Mouse (Mus musculus) forebrain, embryonic 14.5 days (tissue): ENCODE measurements around the gene Tunar. TPM values are rescaled to one million over a fixed set of nuclear protein-coding genes. Genes with fewer than 3 reads are reported as not detected.

Source experiments
- ATAC-seq: fragments of 200-750 bp; cut with Nextera tagmentation; 2 replicates; pipeline ENCODE4 v1.8.0; 2017; ENCODE audit warnings: mild to moderate bottlenecking, moderate library complexity
- DNase-seq: peaks from one replicate; pipeline ENCODE4 v3.0.0-alpha.2; 2015; ENCODE audit warnings: low spot score
- H3K27ac ChIP-seq: fragments of 300-500 bp; sonication (generic); 2 replicates; pipeline ENCODE4 v1.5.1; 2014; ENCODE audit warnings: low read depth, mild to moderate bottlenecking, control low read depth, low read length, moderate library complexity
- H3K27me3 ChIP-seq: fragments of 300-500 bp; sonication (generic); replicated peaks from 2 replicates; pipeline ENCODE4 v1.6.1; 2014; ENCODE audit warnings: low read length, control low read depth, mixed read lengths; ENCODE audit not compliant: control insufficient read depth, insufficient read depth
- H3K36me3 ChIP-seq: fragments of 300-500 bp; sonication (generic); 2 replicates; pipeline ENCODE4 v1.6.1; 2014; ENCODE audit warnings: low read length, control low read depth; ENCODE audit not compliant: control insufficient read depth, insufficient read depth
- H3K4me1 ChIP-seq: fragments of 300-500 bp; sonication (generic); 2 replicates; pipeline ENCODE4 v1.6.1; 2014; ENCODE audit warnings: antibody characterized with exemption, low read length, control low read depth; ENCODE audit not compliant: control insufficient read depth, insufficient read depth
- H3K4me2 ChIP-seq: fragments of 300-500 bp; sonication (generic); 2 replicates; pipeline ENCODE4 v1.6.1; 2014; ENCODE audit warnings: mild to moderate bottlenecking, control low read depth, low read length
- H3K4me3 ChIP-seq: fragments of 300-500 bp; sonication (generic); 2 replicates; pipeline ENCODE4 v1.5.1; 2014; ENCODE audit warnings: low read depth, low read length, control low read depth
- H3K9ac ChIP-seq: fragments of 300-500 bp; sonication (generic); 2 replicates; pipeline ENCODE4 v1.6.1; 2014; ENCODE audit warnings: mild to moderate bottlenecking, low read length, control low read depth, moderate library complexity
- H3K9me3 ChIP-seq: fragments of 300-500 bp; sonication (generic); replicated peaks from 2 replicates; pipeline ENCODE4 v1.6.1; 2016; ENCODE audit warnings: low read length, control low read depth, mixed read lengths; ENCODE audit not compliant: control insufficient read depth
- WGBS: fragments of 180-500 bp; shearing (Covaris S2); extraction: QIAGEN DNeasy Blood & Tissue Kit; methylation state at CpG from one replicate; pipeline ENCODE4 v1.1.7; 2014; 5-methylcytosine and 5-hydroxymethylcytosine counted together
- polyA plus RNA-seq: library from polyadenylated mRNA; unstranded; fragments of >200 nt; fragmentation: Nextera tagmentation; extraction: Ambion mirVana; gene quantifications from 2 replicates; pipeline ENCODE4 v1.2.1, GENCODE M21; 2014

Tunar gene
- polyA plus RNA-seq, 1 experiment from 2014 or later = 4.4 TPM

DNA sequence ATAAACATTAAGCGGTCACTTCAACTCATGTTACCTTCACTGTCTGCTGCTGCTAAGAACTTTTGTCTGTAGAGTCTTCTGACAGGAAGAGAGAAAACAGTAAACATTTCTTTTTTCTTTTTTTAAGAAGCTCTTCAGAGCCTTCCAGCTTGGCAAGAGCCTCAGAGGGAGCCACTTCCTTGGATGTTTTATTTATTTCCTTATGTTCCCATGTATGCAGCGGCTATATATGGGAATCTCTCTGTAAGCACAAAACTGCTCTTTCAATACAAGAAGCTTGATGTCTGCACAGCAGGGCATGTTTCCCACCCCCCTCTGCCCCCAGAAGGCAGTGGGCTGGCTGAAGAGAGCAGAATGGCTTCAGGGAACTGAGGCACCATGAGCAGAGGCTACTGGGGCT, 30.0 kb downstream of the Tunar start:
- Histone ChIP-seq H3K4me3 (no peak overlapping the region), H3K4me1 (no peaks in the 10 kb centered on the region), H3K9ac (no peak overlapping the region), H3K4me2 (no peak overlapping the region), H3K36me3 (no peaks in the 10 kb centered on the region), H3K27ac (no peak overlapping the region), H3K9me3 (no peaks in the 10 kb centered on the region), H3K27me3 (no peaks in the 10 kb centered on the region)
- 91% methylated on average over 2 of the region's 2 CpGs for WGBS
- DNase-seq (no peak), ATAC-seq (no peak)

DNA sequence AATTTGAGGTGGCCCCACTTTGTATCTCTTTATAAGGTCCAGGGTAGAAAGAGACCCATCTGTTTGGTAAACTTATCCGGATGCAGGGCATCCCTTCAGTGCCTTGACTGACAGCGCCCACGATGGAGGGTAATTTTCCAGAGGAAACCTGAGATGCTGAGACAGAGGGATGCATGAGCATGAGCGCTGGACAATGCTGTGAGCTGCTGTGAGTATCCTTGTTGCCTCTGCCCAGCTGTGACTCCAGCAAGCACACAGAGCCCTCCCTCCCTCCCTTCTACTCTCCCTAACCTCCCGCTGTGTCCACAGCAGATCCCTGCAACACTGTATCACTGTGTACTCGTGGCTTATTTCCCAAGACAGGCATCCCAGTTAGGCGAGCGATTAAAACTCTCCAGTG, 40.9 kb downstream of the Tunar start:
- Histone ChIP-seq H3K4me2 (no peak overlapping the region), H3K36me3 (no peaks in the 10 kb centered on the region), H3K27ac (no peak overlapping the region), H3K4me1 (no peaks in the 10 kb centered on the region), H3K27me3 (no peaks in the 10 kb centered on the region), H3K9me3 (no peaks in the 10 kb centered on the region), H3K4me3 (no peak overlapping the region), H3K9ac (no peak overlapping the region)
- 80% methylated on average over 8 of the region's 8 CpGs for WGBS
- ATAC-seq = no peak
- no peak for DNase-seq

GRCm38 (mm10) chr12:105376976-105377375, 43.3 kb downstream of the Tunar start:
- Histone ChIP-seq H3K27ac (no peak overlapping the region), H3K4me1 (no peaks in the 10 kb centered on the region), H3K36me3 (no peaks in the 10 kb centered on the region), H3K4me3 (no peak overlapping the region), H3K27me3 (no peaks in the 10 kb centered on the region), H3K9me3 (no peaks in the 10 kb centered on the region), H3K4me2 (no peak overlapping the region), H3K9ac (no peak overlapping the region)
- DNase-seq = no peak
- 76% methylated on average over 12 of the region's 12 CpGs for WGBS
- ATAC-seq = no peak

DNA sequence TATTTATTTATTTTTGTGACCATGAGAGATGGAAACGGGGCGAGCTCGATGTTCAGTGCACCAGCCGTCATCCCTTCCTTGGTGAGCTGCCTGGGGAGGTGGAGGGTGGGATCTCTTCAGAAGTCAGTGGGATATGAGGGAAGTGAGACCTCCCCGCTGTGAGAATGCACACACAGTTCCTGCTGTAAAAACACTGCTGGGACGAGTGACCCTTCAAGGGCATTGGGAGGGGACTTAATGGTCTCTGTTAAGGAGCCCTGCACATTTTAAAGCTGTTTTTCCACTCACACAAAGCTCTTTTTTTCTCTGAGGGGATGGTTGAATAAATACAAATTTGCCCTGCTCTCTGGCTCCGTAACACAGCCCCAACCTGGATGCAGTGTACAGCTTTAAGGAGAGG, 49.1 kb downstream of the Tunar start:
- H3K4me3 ChIP-seq = no peak overlapping the region
- no peaks in the 10 kb centered on the region for H3K4me1 ChIP-seq
- no peak overlapping the region for H3K4me2 ChIP-seq
- ATAC-seq (no peak), DNase-seq (no peak)
- H3K9ac ChIP-seq = no peak overlapping the region
- H3K27me3 ChIP-seq = no peaks in the 10 kb centered on the region
- H3K27ac ChIP-seq = no peak overlapping the region
- 64% methylated on average over 7 of the region's 7 CpGs for WGBS
- H3K36me3 ChIP-seq = no peaks in the 10 kb centered on the region
- H3K9me3 ChIP-seq = no peaks in the 10 kb centered on the region

GRCm38 (mm10) chr12:105394671-105395070, 61.0 kb downstream of the Tunar start:
- 85% methylated on average over 7 of the region's 7 CpGs for WGBS
- Histone ChIP-seq H3K27me3 (no peaks in the 10 kb centered on the region), H3K9me3 (no peaks in the 10 kb centered on the region; the same call in 1 of the 2 replicates), H3K4me2 (no peak overlapping the region), H3K4me1 (no peaks in the 10 kb centered on the region), H3K9ac (no peak overlapping the region), H3K27ac (no peak overlapping the region), H3K4me3 (no peak overlapping the region), H3K36me3 (no peaks in the 10 kb centered on the region)
- no peak for ATAC-seq
- no peak for DNase-seq

- Histone ChIP-seq H3K27ac (no peak overlapping the region), H3K9me3 (no peaks in the 10 kb centered on the region; the same call in 1 of the 2 replicates), H3K36me3 (no peaks in the 10 kb centered on the region), H3K4me3 (no peak overlapping the region), H3K4me1 (no peaks in the 10 kb centered on the region), H3K27me3 (no peaks in the 10 kb centered on the region), H3K4me2 (no peak overlapping the region), H3K9ac (no peak overlapping the region)
- DNase-seq = no peak
- WGBS = 31% methylated on average over 5 of the region's 5 CpGs
- ATAC-seq = no peak
Observed at GRCm38 (mm10) chr12:105398172-105398571, 64.5 kb downstream of the Tunar start.

GRCm38 (mm10) chr12:105403742-105404141, 70.1 kb downstream of the Tunar start:
- 73% methylated on average over 5 of the region's 5 CpGs for WGBS
- Histone ChIP-seq H3K27ac (no peak overlapping the region), H3K9me3 (no peaks in the 10 kb centered on the region; the same call in 1 of the 2 replicates), H3K27me3 (no peaks in the 10 kb centered on the region), H3K36me3 (no peaks in the 10 kb centered on the region), H3K4me1 (no peaks in the 10 kb centered on the region), H3K4me2 (no peak overlapping the region), H3K4me3 (no peak overlapping the region), H3K9ac (no peak overlapping the region)
- ATAC-seq (no peak), DNase-seq (no peak)

DNA sequence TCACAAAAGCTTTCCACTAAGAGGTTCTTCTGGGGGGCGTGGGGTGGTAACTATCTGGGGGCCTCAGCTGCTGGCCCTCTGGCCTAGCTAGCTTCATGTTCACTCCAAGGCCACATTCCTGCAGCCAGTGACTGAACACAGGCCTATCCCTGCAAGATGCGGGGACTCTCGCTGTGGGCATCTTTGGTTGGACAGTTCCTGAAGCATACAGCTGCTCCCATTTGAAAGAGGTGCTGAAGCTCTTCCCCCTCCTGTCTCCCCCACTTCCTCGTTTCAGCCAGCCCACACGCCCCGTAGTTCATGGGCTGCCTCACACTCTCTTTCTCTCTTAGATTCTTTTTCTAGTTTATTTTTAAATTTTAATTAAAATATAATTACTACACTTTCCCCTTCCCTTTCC, 72.3 kb downstream of the Tunar start:
- no peaks in the 10 kb centered on the region for H3K27me3 ChIP-seq
- no peak overlapping the region for H3K4me3 ChIP-seq
- H3K4me1 ChIP-seq = no peaks in the 10 kb centered on the region
- 82% methylated on average over 6 of the region's 6 CpGs for WGBS
- DNase-seq (no peak), ATAC-seq (no peak)
- no peak overlapping the region for H3K9ac ChIP-seq
- H3K4me2 ChIP-seq = no peak overlapping the region
- no peaks in the 10 kb centered on the region for H3K9me3 ChIP-seq
- H3K27ac ChIP-seq = no peak overlapping the region
- no peaks in the 10 kb centered on the region for H3K36me3 ChIP-seq

GRCm38 (mm10) chr12:105413909-105414308, 80.2 kb downstream of the Tunar start:
- H3K9me3 ChIP-seq = no peaks in the 10 kb centered on the region
- no peaks in the 10 kb centered on the region for H3K4me1 ChIP-seq
- H3K27me3 ChIP-seq = no peaks in the 10 kb centered on the region
- no peak overlapping the region for H3K4me3 ChIP-seq
- ATAC-seq (no peak), DNase-seq (no peak)
- WGBS = 90% methylated on average over 8 of the region's 8 CpGs
- no peak overlapping the region for H3K9ac ChIP-seq
- no peaks in the 10 kb centered on the region for H3K36me3 ChIP-seq
- H3K27ac ChIP-seq = no peak overlapping the region
- no peak overlapping the region for H3K4me2 ChIP-seq
